Mouse (Mus musculus): ENCODE data around the gene 3425401B19Rik.

DNA sequence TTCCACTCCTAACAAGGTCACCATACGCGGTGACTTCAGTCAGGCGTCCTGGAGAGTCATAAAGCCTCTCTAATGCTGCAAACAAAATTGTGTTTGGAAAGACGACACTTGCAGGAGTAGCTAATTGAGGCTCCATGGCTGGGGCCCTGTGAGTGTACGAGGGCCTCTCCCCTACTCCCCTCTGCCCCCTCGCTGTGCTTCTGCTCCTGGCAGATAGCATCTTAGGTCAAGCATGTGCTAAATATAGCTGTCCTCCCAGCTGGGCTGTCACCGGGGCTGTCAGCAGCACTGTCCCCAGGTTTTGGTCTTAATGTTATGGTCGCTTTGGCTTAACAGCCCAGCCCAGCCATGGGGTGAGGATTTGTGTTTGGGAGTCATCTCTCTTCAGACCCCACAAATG lies 15.9 kb upstream of the 3425401B19Rik start:
- TF ChIP-seq POLR2A (IDR thresholded peaks at IDR 0.05; ENCODE audit: borderline replicate concordance, extremely low read depth, low read depth, low read length) (no peak), CTCF (IDR thresholded peaks at IDR 0.05; ENCODE audit: insufficient read depth, low read length) (no peak)
